Mouse (Mus musculus): ENCODE measurements around the gene Rpl15.

GRCm38 (mm10) chr14:18302750-18303149 is 31.6 kb upstream of the Rpl15 start:
- TF ChIP-seq CTCF (conservative IDR thresholded peaks at IDR 0.05; ENCODE audit: low read length): no peak
- TF ChIP-seq NANOG (IDR thresholded peaks at IDR 0.05; ENCODE audit: borderline replicate concordance, low read length): no peak
- TF ChIP-seq POU5F1 (IDR thresholded peaks at IDR 0.05; ENCODE audit: borderline replicate concordance, low read length): no peak

All from E14TG2a.4 (cell line).